Mouse (Mus musculus) E14TG2a.4 (cell line): ENCODE data around the gene Tanc2.

Source experiments
- H3K27me3 ChIP-seq: 2 replicates; pipeline ENCODE4 v1.6.1; 2014; ENCODE audit warnings: low read length, control low read depth; ENCODE audit not compliant: insufficient read depth
- H3K36me3 ChIP-seq: 2 replicates; pipeline ENCODE4 v1.6.1; 2014; ENCODE audit warnings: low read length, control low read depth; ENCODE audit not compliant: insufficient read depth
- H3K4me1 ChIP-seq: replicated peaks from 2 replicates; pipeline ENCODE4 v1.6.1; 2014; ENCODE audit warnings: low read depth, low read length, control low read depth
- H3K4me3 ChIP-seq: replicated peaks from 2 replicates; pipeline ENCODE4 v1.5.1; 2014; ENCODE audit warnings: mild to moderate bottlenecking, low read length
- H3K9me3 ChIP-seq: 2 replicates; pipeline ENCODE4 v1.6.1; 2014; ENCODE audit warnings: low read length, control low read depth
- CTCF ChIP-seq: conservative IDR thresholded peaks from 2 replicates; pipeline ENCODE4 v1.5.1; 2014; ENCODE audit warnings: low read length
- NANOG ChIP-seq: IDR thresholded peaks from 2 replicates; pipeline ENCODE4 v1.6.1; 2014; ENCODE audit warnings: borderline replicate concordance, low read length, mixed read lengths
- POU5F1 ChIP-seq: IDR thresholded peaks from 2 replicates; pipeline ENCODE4 v1.6.1; 2014; ENCODE audit warnings: low read length, borderline replicate concordance

The Tanc2 gene

GRCm38 (mm10) chr11:105589877-105590641 lies at the start of gene Tanc2:
Gene Tanc2, plus strand, starts transcription at chr11:105589986.
- TF ChIP-seq NANOG: no peak
- no peaks in the 10 kb centered on the region for H3K9me3 ChIP-seq
- peaks cover 28% of the 10 kb centered on the region for H3K27me3 ChIP-seq
- H3K4me3 ChIP-seq: peak within 1 kb of the TSS; percentile 86
- no peaks in the 10 kb centered on the region for H3K36me3 ChIP-seq
- peaks cover 10% of the 10 kb centered on the region for H3K4me1 ChIP-seq

DNA sequence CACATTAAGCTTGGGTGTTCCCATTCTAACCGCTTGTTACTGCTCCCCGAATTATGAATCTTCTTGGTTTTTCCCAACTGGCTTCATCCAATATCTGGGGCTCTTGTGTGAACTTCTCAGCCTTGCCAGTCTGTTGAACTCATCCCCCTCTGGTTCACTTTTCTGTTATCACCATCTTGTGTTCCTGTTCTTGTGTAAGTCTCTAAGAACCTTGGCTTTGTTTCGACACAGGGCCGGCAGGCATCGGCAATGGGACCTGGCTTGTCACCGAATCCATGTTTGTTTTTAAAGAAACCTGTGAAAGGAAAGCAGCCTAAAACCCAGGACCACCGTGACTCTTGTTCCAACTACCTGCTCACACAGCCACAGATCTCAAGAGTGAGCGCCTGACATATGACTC lies 49.0 kb upstream of the Tanc2 start:
- TF ChIP-seq NANOG (no peak), POU5F1 (no peak), CTCF (no peak)
- Histone ChIP-seq H3K27me3 (no peaks in the 10 kb centered on the region), H3K4me3 (no peak overlapping the region), H3K4me1 (peaks cover 6% of the 10 kb centered on the region; the same call in 1 of the 2 replicates), H3K36me3 (no peaks in the 10 kb centered on the region), H3K9me3 (no peaks in the 10 kb centered on the region)

DNA sequence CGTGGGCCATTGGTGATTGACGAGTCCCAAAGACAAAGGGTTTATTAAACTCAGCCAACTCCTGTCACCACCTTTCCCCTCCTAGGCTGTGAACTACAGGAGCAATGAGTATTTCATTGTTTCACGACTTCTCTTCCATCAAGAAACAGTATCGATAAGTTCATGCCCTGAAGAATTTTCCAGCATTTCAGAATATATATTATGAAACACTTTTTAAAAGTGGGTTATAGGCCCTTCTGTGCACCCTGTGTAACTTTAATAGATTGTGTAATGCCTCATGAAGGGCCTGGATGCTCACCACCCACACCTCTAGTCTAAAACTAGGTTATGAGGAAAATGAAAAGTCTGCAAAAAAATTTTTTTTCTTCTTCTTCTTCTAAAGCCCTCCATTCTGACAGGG lies 48.4 kb upstream of the Tanc2 start:
- TF ChIP-seq CTCF (no peak), NANOG (no peak), POU5F1 (no peak)
- Histone ChIP-seq H3K36me3 (no peaks in the 10 kb centered on the region), H3K4me3 (no peak overlapping the region), H3K27me3 (no peaks in the 10 kb centered on the region), H3K9me3 (no peaks in the 10 kb centered on the region), H3K4me1 (peaks cover 6% of the 10 kb centered on the region; the same call in 1 of the 2 replicates)

DNA sequence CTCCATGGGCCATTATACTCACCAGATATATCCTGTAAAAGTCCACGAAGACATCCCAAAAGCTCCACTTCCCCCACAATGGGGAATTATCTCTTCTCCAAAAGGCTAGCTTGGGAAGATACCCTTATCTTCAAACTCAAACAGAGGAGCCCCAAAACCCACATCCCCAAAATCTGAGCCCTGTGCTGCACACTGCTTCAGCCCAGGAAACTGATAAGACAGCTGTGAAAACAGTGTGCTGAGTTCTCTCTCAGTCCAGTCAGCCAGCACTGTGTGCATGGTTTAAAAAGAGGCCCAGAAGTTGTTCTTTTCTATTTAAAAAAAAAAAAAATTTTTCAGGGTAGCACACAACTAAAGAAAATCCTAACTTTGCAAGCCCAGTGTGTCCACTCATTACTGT lies 47.7 kb upstream of the Tanc2 start:
- no peak overlapping the region for H3K4me3 ChIP-seq
- H3K9me3 ChIP-seq: no peaks in the 10 kb centered on the region
- no peaks in the 10 kb centered on the region for H3K36me3 ChIP-seq
- peaks cover 6% of the 10 kb centered on the region; the same call in 1 of the 2 replicates for H3K4me1 ChIP-seq
- H3K27me3 ChIP-seq: no peaks in the 10 kb centered on the region
- no peak for TF ChIP-seq POU5F1
- TF ChIP-seq NANOG: no peak
- TF ChIP-seq CTCF: no peak

DNA sequence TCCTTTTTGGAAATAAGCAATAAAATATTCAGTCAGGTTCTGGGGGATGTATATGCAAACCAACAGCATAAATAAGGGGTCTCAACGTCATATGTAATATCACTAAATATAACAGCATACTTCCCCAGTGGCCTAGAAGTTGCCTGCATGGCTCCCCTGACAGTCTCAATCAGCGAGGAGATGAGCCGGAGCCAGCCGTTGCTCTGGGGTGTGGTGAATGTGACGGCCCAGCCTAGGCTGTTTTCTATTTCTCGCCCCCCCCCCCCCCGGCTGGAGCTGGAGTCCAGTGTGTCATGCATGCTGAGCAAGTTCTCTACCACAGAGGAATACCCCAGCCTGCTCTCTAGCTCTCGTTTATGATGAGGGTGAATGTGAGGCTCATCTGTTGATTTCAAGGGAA lies 44.0 kb upstream of the Tanc2 start:
- no peaks in the 10 kb centered on the region for H3K27me3 ChIP-seq
- H3K4me1 ChIP-seq: peaks cover 6% of the 10 kb centered on the region; the same call in 1 of the 2 replicates
- H3K4me3 ChIP-seq: no peak overlapping the region
- no peaks in the 10 kb centered on the region for H3K9me3 ChIP-seq
- TF ChIP-seq CTCF (no peak), POU5F1 (no peak), NANOG (no peak)
- H3K36me3 ChIP-seq: no peaks in the 10 kb centered on the region

DNA sequence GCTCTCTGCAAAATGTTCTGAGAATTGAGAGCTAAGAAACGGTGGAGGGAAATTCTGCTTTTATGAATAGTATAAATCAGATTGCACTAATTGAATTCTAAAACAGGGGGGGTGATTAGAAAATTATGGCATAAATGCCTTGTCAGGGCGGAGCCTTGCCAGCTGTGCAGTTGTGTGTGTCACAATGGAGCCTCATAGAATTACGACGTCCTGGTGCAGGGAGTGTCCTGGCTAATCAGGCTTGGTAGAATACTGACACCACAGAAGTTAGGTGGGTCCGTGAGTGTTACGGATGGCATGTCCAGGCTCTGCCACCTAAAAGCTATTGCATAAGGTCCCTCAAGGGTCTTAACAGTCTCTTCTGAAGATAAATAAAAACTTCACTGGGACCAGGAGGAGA lies 43.4 kb upstream of the Tanc2 start:
- Histone ChIP-seq H3K36me3 (no peaks in the 10 kb centered on the region), H3K4me1 (peaks cover 6% of the 10 kb centered on the region; the same call in 1 of the 2 replicates), H3K9me3 (no peaks in the 10 kb centered on the region), H3K27me3 (no peaks in the 10 kb centered on the region), H3K4me3 (no peak overlapping the region)
- TF ChIP-seq CTCF: no peak
- TF ChIP-seq NANOG: no peak
- no peak for TF ChIP-seq POU5F1

GRCm38 (mm10) chr11:105548383-105548782 lies 41.4 kb upstream of the Tanc2 start:
- H3K27me3 ChIP-seq: no peaks in the 10 kb centered on the region
- no peaks in the 10 kb centered on the region for H3K36me3 ChIP-seq
- H3K4me1 ChIP-seq: no peaks in the 10 kb centered on the region
- H3K9me3 ChIP-seq: no peaks in the 10 kb centered on the region
- H3K4me3 ChIP-seq: no peak overlapping the region
- TF ChIP-seq CTCF (peak; percentile 64), NANOG (no peak)

DNA sequence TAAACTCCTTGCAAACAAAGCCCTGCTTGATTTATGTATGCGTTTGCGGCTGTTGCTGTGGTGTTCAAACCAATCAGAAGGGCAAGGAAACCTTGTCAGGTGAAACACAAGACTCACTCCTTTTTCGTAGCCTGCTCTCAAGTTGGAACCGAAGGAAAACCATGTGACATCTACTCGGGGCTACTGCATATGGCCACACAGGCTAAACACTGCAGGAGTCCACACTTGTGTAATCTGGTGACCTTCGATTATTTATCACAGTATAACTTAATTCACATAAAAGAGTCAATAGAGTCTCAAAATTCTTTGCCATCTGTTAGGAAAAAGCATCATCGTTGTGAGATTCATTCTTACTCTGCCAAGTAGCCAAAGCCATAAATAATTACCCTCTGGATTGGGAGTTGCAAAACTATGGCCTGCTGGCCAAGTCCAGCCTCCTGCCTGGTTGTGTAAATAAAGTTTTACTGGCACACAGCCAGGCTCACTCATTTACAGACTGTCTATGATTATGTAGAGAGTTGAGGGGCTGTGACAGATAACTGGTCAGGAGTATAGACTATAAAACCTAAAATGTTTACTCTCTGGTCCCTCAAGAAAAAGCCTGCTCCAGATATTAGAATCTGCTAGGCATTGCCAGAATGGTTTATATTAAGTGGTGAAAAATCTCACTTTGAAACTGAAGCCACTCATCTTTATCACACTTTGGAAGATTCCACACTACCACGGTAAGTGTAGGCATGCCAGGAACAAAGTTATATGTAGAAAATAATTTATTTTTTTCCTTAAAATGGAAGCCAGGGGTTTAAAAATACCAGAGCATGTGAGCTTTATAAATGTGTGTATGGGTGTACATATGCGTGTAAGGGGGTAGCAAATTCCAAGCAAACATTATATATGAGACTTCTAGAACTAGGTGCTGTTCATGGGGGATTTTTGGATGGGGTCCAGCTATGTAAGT lies 40.3 kb upstream of the Tanc2 start:
- H3K4me1 ChIP-seq: no peaks in the 10 kb centered on the region
- H3K9me3 ChIP-seq: no peaks in the 10 kb centered on the region
- no peak overlapping the region for H3K4me3 ChIP-seq
- no peaks in the 10 kb centered on the region for H3K36me3 ChIP-seq
- no peaks in the 10 kb centered on the region for H3K27me3 ChIP-seq
- TF ChIP-seq NANOG (no peak), CTCF (no peak), POU5F1 (no peak)
